Mouse (Mus musculus) limb, embryonic 10.5 days (tissue): ENCODE measurements around the gene Hic1. TPM values are rescaled to one million over a fixed set of nuclear protein-coding genes. Genes with fewer than 3 reads are reported as not detected.
"Not testable (repeated sequence)": the region's sequence is repeated elsewhere in the genome, so short reads cannot be mapped to it uniquely, and the experiment has no call there.

Experiments
- DNase-seq: peaks from one replicate; pipeline ENCODE4 v3.0.0-alpha.2; 2017; ENCODE audit warnings: low spot score
- H3K27ac ChIP-seq: fragments of 300-500 bp; sonication (generic); 2 replicates; pipeline ENCODE4 v1.5.1; 2016; ENCODE audit warnings: mild to moderate bottlenecking
- H3K27me3 ChIP-seq: fragments of 300-500 bp; sonication (generic); 2 replicates; pipeline ENCODE4 v1.6.1; 2016; ENCODE audit warnings: low read depth, mild to moderate bottlenecking; ENCODE audit not compliant: poor library complexity, severe bottlenecking
- H3K36me3 ChIP-seq: fragments of 300-500 bp; sonication (generic); 2 replicates; pipeline ENCODE4 v1.6.1; 2016; ENCODE audit warnings: mild to moderate bottlenecking, moderate library complexity
- H3K4me1 ChIP-seq: fragments of 300-500 bp; sonication (generic); 2 replicates; pipeline ENCODE4 v1.6.1; 2016
- H3K4me3 ChIP-seq: fragments of 300-500 bp; sonication (generic); 2 replicates; pipeline ENCODE4 v1.5.1; 2016; ENCODE audit warnings: mild to moderate bottlenecking, moderate library complexity
- H3K9me3 ChIP-seq: fragments of 300-500 bp; sonication (generic); replicated peaks from 2 replicates; pipeline ENCODE4 v1.6.1; 2016; ENCODE audit warnings: mild to moderate bottlenecking
- WGBS: fragments of 180-500 bp; shearing (Covaris S2); methylation state at CpG from one replicate; pipeline ENCODE4 v1.1.7; 2016; 5-methylcytosine and 5-hydroxymethylcytosine counted together
- polyA plus RNA-seq: library from polyadenylated mRNA; unstranded; fragments of >200 nt; fragmentation: Nextera tagmentation; extraction: Ambion mirVana; gene quantifications from 2 replicates; pipeline ENCODE4 v1.2.1, GENCODE M21; 2016

The Hic1 gene
- polyA plus RNA-seq, 1 experiment from 2014 or later: 3.5 TPM

DNA sequence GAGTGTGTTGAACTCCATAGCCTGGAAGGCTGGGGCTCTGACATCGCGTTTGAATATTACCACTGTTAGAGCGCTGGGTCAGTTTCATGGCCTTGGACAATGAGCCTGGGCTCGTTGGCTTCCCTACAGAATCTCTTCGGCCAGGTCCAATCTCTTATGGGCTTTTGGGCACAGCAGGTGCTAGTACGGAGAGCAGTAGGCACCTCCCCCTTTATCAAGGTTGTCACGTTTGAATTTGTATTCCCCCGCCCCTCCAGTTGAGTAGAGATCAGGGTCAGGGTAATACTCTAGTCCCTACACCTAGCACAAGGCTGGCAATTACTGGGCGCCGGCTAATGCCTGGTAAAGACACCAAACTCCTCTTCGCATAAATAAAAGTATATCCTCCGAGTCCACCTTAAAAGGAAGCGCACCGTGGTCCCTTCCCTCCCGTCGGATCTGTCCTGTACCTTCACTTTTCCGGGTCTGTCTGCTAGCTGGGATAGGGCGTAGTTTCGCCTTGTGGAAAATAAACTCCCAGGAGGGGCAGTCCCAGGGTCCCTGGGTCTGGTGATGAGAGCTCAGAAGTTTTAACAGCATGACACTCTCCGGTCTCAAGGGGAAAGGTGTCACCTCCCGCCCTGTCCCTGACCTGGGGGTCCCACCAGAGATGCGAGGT lies 20.5 kb upstream of the Hic1 start:
- under 1% methylated on average over 22 of the region's 22 CpGs for WGBS
- peak overlapping the region; percentile 80 for H3K27ac ChIP-seq

DNA sequence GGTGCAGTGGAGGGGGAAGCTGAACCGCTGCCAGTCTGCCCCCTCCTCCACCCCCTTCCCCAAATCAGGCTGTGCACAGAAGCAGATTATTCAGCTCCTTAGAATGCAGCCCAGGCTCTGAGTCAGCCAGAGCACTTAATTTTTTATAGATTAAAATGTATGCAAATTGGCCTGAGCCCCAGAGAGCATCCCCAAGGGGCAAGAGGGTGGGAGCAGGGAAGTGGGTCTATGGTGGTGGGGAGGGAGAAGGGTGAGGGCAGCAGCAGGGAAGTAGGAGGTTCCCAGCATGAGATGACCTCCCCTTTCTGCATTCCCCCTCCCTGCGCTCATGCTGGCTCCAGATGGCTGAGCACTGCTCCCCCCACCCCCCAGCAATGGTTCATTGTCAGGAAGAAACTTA lies 15.7 kb upstream of the Hic1 start:
- WGBS: 77% methylated on average over 2 of the region's 2 CpGs
- no peak for DNase-seq
- H3K27ac ChIP-seq: no peak overlapping the region
- peaks cover 58% of the 10 kb centered on the region for H3K36me3 ChIP-seq
- H3K4me1 ChIP-seq: peaks cover 10% of the 10 kb centered on the region
- H3K4me3 ChIP-seq: no peak overlapping the region
- H3K27me3 ChIP-seq: no peaks in the 10 kb centered on the region
- no peaks in the 10 kb centered on the region for H3K9me3 ChIP-seq

More for the DNA sequence above, 20.5 kb upstream of the Hic1 start:
- Histone ChIP-seq H3K4me1 (peaks cover 46% of the 10 kb centered on the region), H3K36me3 (peaks cover 13% of the 10 kb centered on the region), H3K4me3 (peak overlapping the region; percentile 68), H3K27me3 (peaks cover 42% of the 10 kb centered on the region), H3K9me3 (no peaks in the 10 kb centered on the region)
- DNase-seq: no peak

DNA sequence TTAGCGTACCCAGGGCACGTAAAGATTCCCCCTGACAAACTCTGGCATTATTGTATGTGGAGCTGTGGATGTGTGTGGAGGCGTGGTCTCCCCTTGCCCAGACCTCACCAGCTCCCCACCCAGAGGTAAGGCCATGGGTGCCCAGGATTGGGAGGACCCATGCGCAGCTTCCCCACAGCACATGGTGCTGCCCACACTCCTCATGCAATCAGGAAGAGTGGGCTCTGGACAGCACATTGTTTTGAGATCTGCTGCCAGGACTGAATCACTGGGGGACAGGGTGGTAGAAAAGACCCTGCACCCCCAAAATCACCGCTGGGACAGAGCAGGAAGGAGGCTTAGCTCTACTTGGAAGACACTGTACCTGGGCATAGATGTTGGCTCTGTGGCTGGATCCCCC lies 15.3 kb upstream of the Hic1 start:
- Histone ChIP-seq H3K4me3 (no peak overlapping the region), H3K9me3 (no peaks in the 10 kb centered on the region), H3K27me3 (no peaks in the 10 kb centered on the region), H3K27ac (no peak overlapping the region), H3K4me1 (peaks cover 6% of the 10 kb centered on the region), H3K36me3 (peaks cover 58% of the 10 kb centered on the region)
- WGBS: 95% methylated on average over 5 of the region's 5 CpGs
- DNase-seq: no peak

DNA sequence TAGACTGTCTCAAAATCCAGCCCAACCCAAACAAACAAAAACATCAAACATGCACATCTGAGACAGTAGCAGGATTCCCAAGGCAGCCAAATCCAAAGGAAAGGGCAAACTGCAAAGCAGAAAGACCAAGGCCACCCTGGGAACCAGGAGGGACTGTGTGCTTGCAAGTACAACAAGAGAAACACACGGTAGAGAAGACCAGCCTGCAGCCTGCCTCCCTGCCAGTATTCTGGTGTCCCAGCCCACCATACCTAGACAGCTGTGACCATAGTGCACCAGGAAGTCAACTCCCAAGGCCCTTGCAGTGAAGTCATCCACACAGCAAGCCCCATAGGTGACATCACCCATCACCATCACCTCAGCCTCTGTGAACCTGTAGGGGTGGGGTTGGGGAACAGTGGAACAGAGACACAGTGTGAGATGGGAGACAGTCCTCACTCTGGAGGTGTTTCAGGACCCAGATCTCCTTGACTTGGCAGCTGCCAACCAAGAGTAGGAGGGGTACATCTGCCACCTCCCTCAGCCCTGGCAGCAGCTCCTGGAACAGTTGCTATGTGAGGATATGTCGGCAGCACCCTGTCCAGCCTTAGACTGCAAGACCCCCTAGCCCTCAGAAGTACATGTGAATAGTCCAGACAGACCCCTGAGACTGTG lies 14.7 kb upstream of the Hic1 start:
- 84% methylated on average over 2 of the region's 2 CpGs for WGBS
- peaks cover 58% of the 10 kb centered on the region for H3K36me3 ChIP-seq
- no peaks in the 10 kb centered on the region for H3K9me3 ChIP-seq

DNA sequence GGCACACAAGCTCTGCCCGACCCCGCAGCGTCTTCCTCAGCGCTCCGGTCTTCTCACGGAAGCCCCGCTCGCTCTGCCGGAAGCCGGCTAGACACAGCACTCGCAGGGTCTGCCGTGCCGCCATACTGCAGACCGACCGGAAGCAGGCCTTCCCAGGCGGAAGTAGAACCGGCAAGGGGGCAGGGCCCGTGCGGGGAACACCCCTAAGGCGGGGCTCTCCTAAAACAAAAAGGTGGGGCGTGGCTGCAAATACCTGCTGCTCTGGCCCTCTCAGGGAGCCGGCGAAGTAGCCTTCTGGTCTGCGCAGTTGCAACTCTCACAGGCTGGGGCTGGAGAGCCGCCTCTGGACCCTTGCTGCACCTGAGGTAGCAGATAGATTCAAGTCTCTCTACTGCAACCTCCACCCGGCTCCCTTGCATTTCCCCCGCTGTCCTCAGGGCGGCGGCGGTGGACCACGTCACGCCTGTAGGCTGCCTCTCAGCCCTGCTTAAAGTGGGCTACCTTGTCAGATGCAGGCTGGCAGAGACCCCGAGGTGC lies 9.4 kb upstream of the Hic1 start, which contains the start of gene Ovca2:
Gene Ovca2, minus strand, starts transcription at position 164 of the 537 bp plus-strand sequence.
- peaks cover 5% of the 10 kb centered on the region; the same call in 1 of the 2 replicates for H3K27me3 ChIP-seq
- DNase-seq: peak; percentile 96
- under 1% methylated on average over 33 of the region's 33 CpGs for WGBS
- H3K27ac ChIP-seq: peak within 1 kb of the TSS; percentile 90
- H3K4me3 ChIP-seq: peak within 1 kb of the TSS; percentile 87
- peaks cover 57% of the 10 kb centered on the region for H3K36me3 ChIP-seq
- H3K9me3 ChIP-seq: no peaks in the 10 kb centered on the region
- peaks cover 25% of the 10 kb centered on the region for H3K4me1 ChIP-seq

More for the DNA sequence above, 14.7 kb upstream of the Hic1 start:
- Histone ChIP-seq H3K27me3 (no peaks in the 10 kb centered on the region), H3K4me1 (peaks cover 6% of the 10 kb centered on the region), H3K27ac (no peak overlapping the region), H3K4me3 (no peak overlapping the region)
- DNase-seq: no peak

DNA sequence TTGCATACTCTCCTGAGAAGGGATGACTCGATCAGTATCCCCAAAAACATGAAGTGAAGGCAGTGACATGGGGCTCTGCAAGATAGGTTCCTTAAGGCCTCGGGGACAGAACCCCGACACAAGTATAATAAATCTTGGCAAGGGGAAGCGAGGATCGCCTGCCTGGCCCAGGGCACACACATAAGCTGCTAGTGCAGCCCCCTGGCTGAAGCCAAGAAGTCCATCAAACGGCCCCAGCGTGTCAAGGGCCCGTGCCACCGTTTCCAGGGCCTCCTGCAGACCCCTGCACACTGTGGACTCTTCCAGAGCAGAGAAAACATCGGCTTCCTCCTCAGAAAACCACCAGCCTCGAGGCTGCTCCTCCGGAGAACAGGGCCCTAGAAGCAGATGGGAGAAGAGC lies 8.7 kb upstream of the Hic1 start:
- WGBS: 49% methylated on average over 12 of the region's 12 CpGs
- Histone ChIP-seq H3K9me3 (no peaks in the 10 kb centered on the region), H3K27me3 (peaks cover 12% of the 10 kb centered on the region), H3K4me3 (peak overlapping the region; percentile 87), H3K4me1 (peaks cover 33% of the 10 kb centered on the region), H3K36me3 (peaks cover 50% of the 10 kb centered on the region), H3K27ac (peak overlapping the region; percentile 90)
- no peak for DNase-seq

DNA sequence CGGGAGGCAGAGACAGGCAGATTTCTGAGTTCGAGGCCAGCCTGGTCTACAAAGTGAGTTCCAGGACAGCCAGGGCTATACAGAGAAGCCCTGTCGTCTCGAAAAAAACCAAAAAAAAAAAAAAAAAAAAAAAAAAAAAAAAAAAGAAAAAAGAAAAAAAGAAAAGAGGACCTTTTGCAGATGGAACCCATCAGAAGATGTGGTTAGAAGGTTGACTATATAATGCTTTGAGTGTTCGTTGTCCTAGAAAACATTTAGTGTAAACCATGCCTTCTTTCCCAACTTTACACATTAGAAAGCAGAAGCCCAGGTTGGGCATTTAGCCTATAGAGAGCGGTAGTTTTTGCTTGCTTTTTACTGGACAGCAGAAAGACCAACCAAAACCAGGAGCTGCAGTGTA lies 5.3 kb upstream of the Hic1 start:
- peaks cover 64% of the 10 kb centered on the region for H3K4me1 ChIP-seq
- not testable (repeated sequence) for H3K27ac ChIP-seq, H3K9me3 ChIP-seq, H3K4me3 ChIP-seq, DNase-seq
- WGBS: 66% methylated on average over 6 of the region's 6 CpGs
- H3K27me3 ChIP-seq: peaks cover 47% of the 10 kb centered on the region
- peaks cover 23% of the 10 kb centered on the region for H3K36me3 ChIP-seq

DNA sequence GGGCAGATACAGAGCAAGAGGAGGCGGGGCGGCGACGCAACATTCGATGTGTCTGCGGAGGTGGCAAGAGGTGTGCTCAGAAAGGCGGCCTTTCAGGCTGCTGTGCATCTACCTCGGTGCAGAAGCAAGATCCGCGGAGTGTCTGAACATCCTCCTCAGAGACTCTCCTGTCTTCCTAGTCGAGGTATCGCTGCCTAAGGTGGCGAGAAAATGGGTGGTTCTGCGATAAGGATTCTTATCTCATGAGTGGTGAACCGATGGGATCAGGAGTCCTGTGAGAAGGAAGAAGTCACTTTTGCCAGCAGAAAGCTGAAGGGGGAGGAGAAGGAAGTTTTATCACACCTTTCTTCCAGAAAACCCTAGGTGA lies 4.5 kb upstream of the Hic1 start:
- 3% methylated on average over 15 of the region's 15 CpGs for WGBS
- no peak for DNase-seq
- Histone ChIP-seq H3K27ac (no peak overlapping the region), H3K27me3 (peaks cover 55% of the 10 kb centered on the region), H3K9me3 (no peaks in the 10 kb centered on the region), H3K36me3 (peaks cover 23% of the 10 kb centered on the region), H3K4me1 (peaks cover 64% of the 10 kb centered on the region), H3K4me3 (peak overlapping the region; percentile 57)

DNA sequence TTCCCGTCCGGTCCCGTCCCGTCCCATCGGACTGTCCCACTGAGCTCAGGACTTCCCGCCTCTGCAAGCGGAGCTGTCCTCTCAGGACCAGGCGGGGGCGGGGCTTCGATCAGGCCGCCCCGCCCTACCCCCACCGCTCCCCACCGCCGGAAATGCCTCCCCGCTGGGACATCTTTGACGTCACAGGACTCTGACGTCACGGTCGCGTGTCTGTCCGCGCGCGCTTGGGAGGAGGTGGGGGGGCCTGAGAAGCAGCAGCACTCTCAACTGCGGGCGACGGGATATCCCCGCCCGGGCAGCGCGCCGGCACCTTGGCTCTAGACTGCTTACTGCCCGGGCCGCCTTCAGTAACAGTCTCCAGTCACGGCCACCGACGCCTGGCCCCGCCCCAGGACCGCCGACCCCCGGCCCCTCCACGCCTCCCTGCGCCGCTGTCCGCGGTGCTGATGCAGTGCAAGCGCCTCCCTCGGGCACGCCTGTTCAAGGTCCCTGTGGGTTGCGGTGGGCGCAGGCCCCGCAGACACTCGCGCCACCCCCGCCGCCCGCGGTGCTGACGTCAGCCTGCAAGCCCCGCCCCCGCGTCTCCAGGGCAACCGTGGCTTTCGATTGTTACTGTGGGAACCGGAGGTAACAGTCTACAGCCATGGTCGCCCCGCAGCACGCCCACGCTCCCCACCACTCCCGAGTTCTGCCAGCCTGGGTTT lies 3.9 kb upstream of the Hic1 start:
- Histone ChIP-seq H3K27ac (peak overlapping the region; percentile 42; the same call in 1 of the 2 replicates), H3K9me3 (no peaks in the 10 kb centered on the region), H3K4me1 (peaks cover 66% of the 10 kb centered on the region), H3K27me3 (peaks cover 60% of the 10 kb centered on the region), H3K4me3 (peak overlapping the region; percentile 57), H3K36me3 (peaks cover 23% of the 10 kb centered on the region)
- peak; percentile 94 for DNase-seq
- under 1% methylated on average over 71 of the region's 71 CpGs for WGBS

DNA sequence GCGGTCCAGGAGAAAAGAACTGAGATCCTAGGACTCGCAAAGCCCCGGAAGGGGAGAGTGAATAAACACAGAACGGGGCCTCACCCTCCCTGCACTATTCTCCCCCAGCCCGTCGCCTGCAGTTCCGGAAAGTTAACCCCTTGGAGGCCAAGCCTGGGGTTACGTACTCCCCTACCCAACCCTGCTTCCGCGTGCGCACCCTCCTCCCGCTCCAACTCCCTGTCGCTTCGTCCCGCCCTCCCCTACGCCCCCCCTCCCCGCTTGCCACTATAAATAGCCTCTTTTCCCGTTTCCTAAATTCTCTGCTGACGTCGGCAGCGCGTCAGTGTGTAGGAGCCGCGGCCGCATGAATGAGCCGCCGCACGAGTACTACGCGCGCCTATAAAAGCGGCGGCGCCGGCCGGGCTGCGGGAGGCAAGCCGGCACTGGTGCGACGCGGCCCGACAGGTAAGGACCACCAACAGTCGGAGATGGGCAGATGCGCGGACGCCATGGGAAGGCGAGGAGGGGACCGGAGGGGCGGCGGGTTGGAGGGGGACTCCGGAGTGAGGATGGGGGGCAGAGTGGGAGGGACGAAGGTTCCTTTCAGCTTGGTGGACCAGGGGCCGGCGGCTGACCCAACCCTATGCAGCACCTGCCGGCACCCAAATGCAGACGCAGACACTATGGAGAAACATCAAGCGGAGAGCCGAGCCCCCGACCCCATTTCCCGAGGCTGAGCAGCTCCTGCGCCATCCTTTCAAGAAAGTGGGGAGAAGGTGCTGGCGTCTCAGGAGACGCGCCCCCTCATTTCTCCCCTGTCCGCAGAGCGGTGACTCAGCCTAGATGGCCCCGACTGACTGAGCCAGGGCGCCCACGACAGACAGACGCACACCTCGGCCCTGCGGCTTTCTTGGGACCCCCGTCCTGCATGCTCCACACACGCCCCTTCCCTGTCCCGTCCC lies 3.1 kb upstream of the Hic1 start:
- peaks cover 68% of the 10 kb centered on the region for H3K27me3 ChIP-seq
- H3K4me3 ChIP-seq: peak overlapping the region; percentile 57
- H3K9me3 ChIP-seq: no peaks in the 10 kb centered on the region
- peaks cover 15% of the 10 kb centered on the region for H3K36me3 ChIP-seq
- H3K4me1 ChIP-seq: peaks cover 66% of the 10 kb centered on the region
- under 1% methylated on average over 75 of the region's 75 CpGs for WGBS
- no peak for DNase-seq
- H3K27ac ChIP-seq: no peak overlapping the region

DNA sequence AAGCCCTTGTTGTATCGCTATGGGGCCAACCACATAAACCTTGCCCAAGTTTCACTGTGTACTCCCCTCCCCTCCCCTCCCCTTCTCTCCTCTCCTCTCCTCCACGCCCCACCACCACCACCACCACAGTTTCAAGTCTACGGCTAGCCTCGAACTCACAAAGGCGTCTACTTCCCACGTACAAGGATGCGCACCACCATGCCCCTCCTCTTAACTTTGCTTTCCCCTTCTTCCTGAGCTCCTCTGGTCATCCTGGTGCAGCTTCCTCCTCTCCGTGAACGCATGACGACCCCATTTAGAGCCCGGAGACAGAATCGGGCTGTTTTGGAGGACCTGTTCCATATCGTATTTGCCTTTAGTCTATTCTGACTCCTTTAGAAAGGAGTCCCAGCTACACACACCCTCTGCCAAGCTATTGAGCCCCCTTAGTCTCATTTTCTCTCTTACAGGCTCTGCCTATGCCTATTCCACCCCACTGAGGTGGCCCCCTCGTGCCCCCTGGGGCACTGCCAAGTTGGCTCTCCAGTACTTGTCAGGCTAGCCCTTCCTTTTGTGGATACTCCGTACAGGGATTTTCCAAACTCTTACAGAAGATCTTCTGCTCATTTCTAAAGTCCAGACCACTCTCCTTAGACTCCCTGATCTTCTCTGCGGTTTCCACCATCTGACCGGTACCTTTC lies 2.0 kb upstream of the Hic1 start:
- H3K9me3 ChIP-seq: no peaks in the 10 kb centered on the region
- no peak overlapping the region for H3K27ac ChIP-seq
- peaks cover 76% of the 10 kb centered on the region for H3K4me1 ChIP-seq
- WGBS: 8% methylated on average over 17 of the region's 17 CpGs
- H3K36me3 ChIP-seq: peaks cover 5% of the 10 kb centered on the region; the same call in 1 of the 2 replicates
- H3K27me3 ChIP-seq: peaks cover 79% of the 10 kb centered on the region
- peak overlapping the region; percentile 63; the same call in 1 of the 2 replicates for H3K4me3 ChIP-seq
- DNase-seq: no peak
